Mouse (Mus musculus): ENCODE results near the gene Il2.

DNA sequence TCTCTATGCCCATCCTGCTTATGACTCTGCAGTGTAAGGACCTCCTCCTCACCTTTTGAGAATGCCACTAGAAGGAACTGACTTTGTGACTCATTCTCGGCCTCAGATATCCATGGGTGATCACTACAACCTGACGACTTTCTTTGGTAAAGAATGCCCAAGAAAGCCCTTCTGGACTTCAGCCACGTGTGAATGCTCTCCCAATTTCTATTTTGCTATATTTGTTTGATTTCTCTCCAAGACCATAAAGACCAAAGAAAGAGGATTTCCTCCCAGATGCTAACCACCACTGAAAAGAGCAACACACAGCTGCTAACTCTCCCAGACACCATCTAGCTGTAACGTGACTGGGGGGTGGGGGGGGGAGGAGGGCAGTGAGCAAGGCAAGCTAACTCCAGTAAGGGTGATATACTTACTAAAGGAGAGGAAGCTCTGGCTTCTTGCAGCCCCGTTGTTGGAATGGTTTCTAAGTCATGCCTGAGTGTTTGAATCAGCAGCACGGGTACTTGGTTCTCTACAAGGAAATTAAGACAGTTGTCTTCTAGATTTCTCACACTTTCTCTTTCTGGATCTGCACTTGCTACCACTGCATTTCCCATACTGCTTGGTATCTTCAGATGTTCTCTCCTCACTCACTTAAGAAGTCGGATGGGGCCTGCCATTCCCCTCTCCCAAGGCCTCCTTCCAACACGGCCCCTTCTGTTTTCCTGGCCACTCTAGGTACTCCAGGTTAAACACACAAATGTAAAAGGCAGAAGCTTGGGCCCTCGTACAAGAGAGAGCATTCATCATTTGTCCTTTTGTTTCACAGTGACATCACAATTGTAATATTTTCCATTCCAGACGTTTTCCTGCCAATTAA lies 49.2 kb upstream of the Il2 start:
- TF ChIP-seq POLR2A (IDR thresholded peaks at IDR 0.05; ENCODE audit: low read depth, low read length) (no peak), CTCF (IDR thresholded peaks at IDR 0.05; ENCODE audit: borderline replicate concordance, insufficient read depth, low read length) (no peak)

All from embryonic fibroblast, embryonic 13.5 days (primary cell).